ENCODE assay signal across 8 mouse cellular contexts in the genomic region with DNA sequence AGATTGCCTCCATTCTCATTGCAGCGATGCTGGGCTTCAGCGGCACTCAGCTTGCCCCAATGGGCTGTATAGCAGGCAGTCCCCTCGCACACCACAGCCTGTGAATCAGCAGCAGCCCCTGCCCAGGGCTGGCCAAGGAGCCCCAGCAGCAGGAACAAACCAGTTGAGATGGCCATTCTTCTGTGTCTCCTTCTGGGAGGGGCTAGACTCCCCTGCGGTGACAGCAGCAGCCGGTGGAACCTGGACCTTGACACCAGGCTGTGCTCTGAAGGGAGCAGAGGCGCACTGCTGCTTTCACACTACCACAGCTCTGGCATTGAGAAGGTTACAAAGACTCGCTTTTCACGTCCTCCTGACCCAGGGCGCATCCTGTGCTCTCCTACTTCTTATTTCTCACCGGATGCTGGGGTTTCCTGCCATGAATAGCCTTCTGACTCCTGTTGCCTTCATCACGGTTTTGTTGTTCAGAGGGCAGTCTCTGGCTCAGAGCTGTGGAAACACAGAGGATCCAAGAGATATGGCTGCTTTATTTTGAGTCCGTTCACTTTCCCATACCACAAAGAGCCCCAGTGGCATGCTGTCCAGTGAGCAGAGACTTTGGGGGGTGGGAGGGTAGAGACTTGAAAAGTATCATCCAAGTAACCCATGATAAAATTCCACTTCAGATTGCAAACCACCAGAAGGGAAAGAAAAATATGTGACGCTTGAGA. TPM values are rescaled to one million over a fixed set of nuclear protein-coding genes. Genes with fewer than 3 reads are reported as not detected.
DNase-seq lines count a peak whose midpoint lies in the region; ATAC-seq and TF ChIP-seq lines count a peak whose summit lies in the region.

A gene (minus strand): TSS at position 315 of the 710 bp plus-strand sequence.

- 23% methylated on average over 13 of the region's 13 CpGs for WGBS in heart, embryonic 13.5 days
- 33% methylated on average over 13 of the region's 13 CpGs for WGBS in kidney, postnatal 0 days

- DNase-seq in adrenal gland, adult 8-10 months = peak; percentile 44
- peak; percentile 46 for DNase-seq in embryo, embryonic 10 days (ENCODE audit: low spot score)
- DNase-seq in kidney, postnatal 0 days (ENCODE audit: low spot score) = peak; percentile 62
- peak; percentile 81 for DNase-seq in lung, postnatal 36 days
- DNase-seq in spleen, postnatal 36 days (ENCODE audit: low spot score in 2 of 2) = peak; percentile 62 to 65
- DNase-seq in frontal cortex, postnatal 14 days (ENCODE audit: low spot score in 2 of 2) = no peak
- no peak for DNase-seq in right cerebral cortex, adult 18-20 months

- H3K27me3 ChIP-seq in heart, embryonic 13.5 days (replicated peaks) = no peaks in the 10 kb centered on the region
- no peaks in the 10 kb centered on the region for H3K27me3 ChIP-seq in kidney, postnatal 0 days (ENCODE audit: insufficient read depth, low read length)

- no peaks in the 10 kb centered on the region for H3K9me3 ChIP-seq in heart, embryonic 13.5 days
- H3K9me3 ChIP-seq in kidney, postnatal 0 days (replicated peaks; ENCODE audit: low read length) = no peaks in the 10 kb centered on the region

- peak; percentile 60; the same call in 1 of the 2 replicates for ATAC-seq in heart, embryonic 13.5 days (ENCODE audit: extremely low read depth, insufficient number of reproducible peaks, low FRiP score, low TSS enrichment)
- peak; percentile 81 for ATAC-seq in kidney, postnatal 0 days (replicated peaks; ENCODE audit: low FRiP score, low read depth)

- peak within 1 kb of the TSS; percentile 81 for H3K9ac ChIP-seq in heart, embryonic 13.5 days
- H3K9ac ChIP-seq in kidney, postnatal 0 days (ENCODE audit: low read depth, low read length) = peak within 1 kb of the TSS; percentile 61

- H3K4me3 ChIP-seq in heart, embryonic 13.5 days = peak within 1 kb of the TSS; percentile 52
- H3K4me3 ChIP-seq in kidney, postnatal 0 days (replicated peaks; ENCODE audit: low read depth, low read length) = peak within 1 kb of the TSS; percentile 29

- TF ChIP-seq CTCF in kidney, postnatal 0 days (IDR thresholded peaks at IDR 0.05; ENCODE audit: low read depth) = no peak

- H3K4me1 ChIP-seq in heart, embryonic 13.5 days = peaks cover 21% of the 10 kb centered on the region
- H3K4me1 ChIP-seq in kidney, postnatal 0 days (replicated peaks; ENCODE audit: insufficient read depth, low read length) = 0 out of 2 replicates have a peak, but pooled peaks cover 3% of the 10 kb centered on the region

- peak within 1 kb of the TSS; percentile 91 for H3K27ac ChIP-seq in heart, embryonic 13.5 days (replicated peaks)
- H3K27ac ChIP-seq in kidney, postnatal 0 days = peak within 1 kb of the TSS; percentile 80

- no peaks in the 10 kb centered on the region for H3K36me3 ChIP-seq in heart, embryonic 13.5 days
- H3K36me3 ChIP-seq in kidney, postnatal 0 days (ENCODE audit: insufficient read depth, low read length) = no peaks in the 10 kb centered on the region

- peak within 1 kb of the TSS; percentile 61 for H3K4me2 ChIP-seq in heart, embryonic 13.5 days
- peak within 1 kb of the TSS; percentile 31 for H3K4me2 ChIP-seq in kidney, postnatal 0 days (ENCODE audit: low read length)

RNA-seq across cellular contexts. Expression of the gene that starts here (rescaled TPM):
- 10 to 100 TPM; 16.0 to 29.4 (median 23.4) TPM for total RNA-seq in adrenal gland, adult 8-10 months (2022)
- polyA plus RNA-seq in heart, embryonic 13.5 days (2015; fragmentation: Nextera tagmentation; extraction: Ambion mirVana) = 24.4 and 25.3 TPM in 2 replicates
- polyA plus RNA-seq in kidney, postnatal 0 days (2015; fragmentation: Nextera tagmentation; extraction: Ambion mirVana) = 17.0 and 17.5 TPM in 2 replicates

Comparison
In these comparisons a context has a peak if more than half of its experiments do, and no peak if none do; other contexts are left out.
1. DNase-seq: peak in adrenal gland, adult 8-10 months (single experiment), embryo, embryonic 10 days (single experiment), kidney, postnatal 0 days (single experiment), lung, postnatal 36 days (single experiment) and spleen, postnatal 36 days (2 of 2); none in frontal cortex, postnatal 14 days (0 of 2) and right cerebral cortex, adult 18-20 months (single experiment).